Mouse (Mus musculus) forebrain, embryonic 16.5 days (tissue): Measurements from ENCODE around the gene Cox15. TPM values are rescaled to one million over a fixed set of nuclear protein-coding genes. Genes with fewer than 3 reads are reported as not detected.

Experiments used
- ATAC-seq: fragments of 200-750 bp; cut with Nextera tagmentation; 2 replicates; pipeline ENCODE4 v1.8.0; 2017; ENCODE audit warnings: mild to moderate bottlenecking, moderate library complexity
- H3K27ac ChIP-seq: fragments of 300-500 bp; sonication (generic); 2 replicates; pipeline ENCODE4 v1.5.1; 2014; ENCODE audit warnings: low read length, control low read depth
- H3K27me3 ChIP-seq: fragments of 300-500 bp; sonication (generic); replicated peaks from 2 replicates; pipeline ENCODE4 v1.6.1; 2014; ENCODE audit warnings: low read length; ENCODE audit not compliant: control insufficient read depth, insufficient read depth
- H3K36me3 ChIP-seq: fragments of 300-500 bp; sonication (generic); 2 replicates; pipeline ENCODE4 v1.6.1; 2014; ENCODE audit not compliant: control insufficient read depth, insufficient read depth
- H3K4me1 ChIP-seq: fragments of 300-500 bp; sonication (generic); replicated peaks from 2 replicates; pipeline ENCODE4 v1.6.1; 2014; ENCODE audit warnings: low read length; ENCODE audit not compliant: control insufficient read depth, insufficient read depth
- H3K4me2 ChIP-seq: fragments of 300-500 bp; sonication (generic); 2 replicates; pipeline ENCODE4 v1.6.1; 2014; ENCODE audit warnings: mild to moderate bottlenecking, low read length, control low read depth
- H3K4me3 ChIP-seq: fragments of 300-500 bp; sonication (generic); replicated peaks from 2 replicates; pipeline ENCODE4 v1.5.1; 2014; ENCODE audit warnings: mild to moderate bottlenecking, low read length, control low read depth
- H3K9ac ChIP-seq: fragments of 300-500 bp; sonication (generic); replicated peaks from 2 replicates; pipeline ENCODE4 v1.6.1; 2014; ENCODE audit warnings: low read depth, low read length, control low read depth
- H3K9me3 ChIP-seq: fragments of 300-500 bp; sonication (generic); 2 replicates; pipeline ENCODE4 v1.6.1; 2016; ENCODE audit warnings: low read length; ENCODE audit not compliant: control insufficient read depth
- WGBS: fragments of 180-500 bp; shearing (Covaris S2); extraction: QIAGEN DNeasy Blood & Tissue Kit; methylation state at CpG from one replicate; pipeline ENCODE4 v1.1.7; 2014; 5-methylcytosine and 5-hydroxymethylcytosine counted together
- polyA plus RNA-seq: library from polyadenylated mRNA; unstranded; fragments of >200 nt; fragmentation: Nextera tagmentation; extraction: Ambion mirVana; gene quantifications from 2 replicates; pipeline ENCODE4 v1.2.1, GENCODE M21; 2015

The Cox15 gene
- 10.4 and 11.8 TPM in 2 replicates for polyA plus RNA-seq

DNA sequence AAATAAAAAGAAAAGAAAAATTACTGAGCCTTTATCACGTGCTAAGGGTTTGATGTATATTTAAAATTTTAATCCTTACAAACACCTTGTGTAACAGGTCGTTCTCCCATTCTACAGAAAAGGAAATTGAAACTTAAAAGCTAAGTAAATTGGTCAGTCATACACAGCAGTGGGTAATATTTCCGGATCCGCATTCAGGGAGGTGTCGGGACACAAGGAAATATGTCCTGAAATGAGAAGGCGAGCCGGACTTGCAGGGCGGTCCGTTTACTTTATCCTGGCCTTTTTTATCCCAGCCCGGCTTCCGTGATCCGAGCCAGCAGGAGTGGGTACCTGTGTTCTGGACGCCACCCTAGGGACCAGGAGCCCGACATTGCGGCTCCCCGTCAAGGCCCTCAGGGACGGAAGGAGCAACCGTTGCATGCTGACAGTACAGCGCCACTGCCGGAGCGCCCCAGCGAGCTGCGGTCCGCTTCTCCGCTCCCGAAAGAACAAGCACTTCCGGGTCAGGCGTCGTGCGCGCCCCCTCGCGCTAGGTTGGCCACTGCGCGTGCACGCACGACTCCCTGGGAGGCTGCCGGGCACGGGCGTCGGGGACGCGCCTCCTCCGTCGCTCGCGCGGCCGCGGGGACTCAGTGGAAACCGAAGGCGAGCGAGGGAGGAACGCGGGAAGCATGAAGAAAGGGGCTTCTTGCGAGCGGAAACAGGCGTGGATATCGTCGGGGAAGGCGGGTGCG lies at the start of gene Cox15, which contains the start of gene Cutc:
Gene Cox15 (minus strand): TSS at position 512 of the 737 bp plus-strand sequence.
Gene Cutc (plus strand): TSS at position 508 of the 737 bp plus-strand sequence.
- WGBS, result under 1% methylated on average over 62 of the region's 62 CpGs
- H3K4me1 ChIP-seq, result peaks cover 4% of the 10 kb centered on the region
- H3K36me3 ChIP-seq, result peaks cover 12% of the 10 kb centered on the region
- peak within 1 kb of the TSS; percentile 96 for H3K27ac ChIP-seq
- peak; percentile 94 for ATAC-seq
- H3K9me3 ChIP-seq, result no peaks in the 10 kb centered on the region
- peak within 1 kb of the TSS; percentile 82 for H3K9ac ChIP-seq
- H3K4me3 ChIP-seq, result peak within 1 kb of the TSS; percentile 81
- peak within 1 kb of the TSS; percentile 75 for H3K4me2 ChIP-seq
- no peaks in the 10 kb centered on the region for H3K27me3 ChIP-seq

DNA sequence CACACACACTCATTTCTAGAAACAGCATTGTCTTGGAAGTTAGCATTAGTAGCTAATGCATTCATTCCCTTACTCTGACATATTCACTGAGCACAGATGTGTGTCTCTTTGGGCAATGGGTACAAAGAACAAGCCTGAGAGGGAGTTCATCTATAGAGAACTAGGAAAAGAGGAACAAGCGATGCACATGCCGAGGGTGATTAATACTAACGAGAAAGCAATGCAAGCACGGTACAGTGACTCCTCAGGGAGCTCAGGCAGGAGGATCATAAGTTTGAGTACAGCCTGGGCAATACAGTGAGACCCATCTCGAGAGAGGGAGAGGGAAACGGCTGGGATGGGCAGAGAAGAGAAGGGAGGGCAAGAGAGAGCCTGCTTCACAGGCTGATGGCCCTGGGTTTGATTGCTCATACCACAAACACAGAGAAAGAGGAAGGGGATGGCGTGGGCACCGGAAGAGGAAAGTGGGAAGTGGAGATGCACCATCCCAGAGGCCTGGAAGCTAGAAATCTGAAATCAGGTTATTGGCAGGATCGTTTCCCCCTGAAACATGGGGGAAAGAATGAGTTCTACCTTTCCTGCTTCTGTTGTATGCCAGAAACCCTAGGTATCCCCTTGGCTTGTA lies 48.7 kb upstream of the Cox15 start:
- no peak for ATAC-seq
- Histone ChIP-seq H3K36me3 (no peaks in the 10 kb centered on the region), H3K27ac (no peak overlapping the region), H3K4me1 (no peaks in the 10 kb centered on the region), H3K4me2 (no peak overlapping the region), H3K27me3 (no peaks in the 10 kb centered on the region), H3K9ac (no peak overlapping the region), H3K9me3 (no peaks in the 10 kb centered on the region), H3K4me3 (no peak overlapping the region)
- WGBS, result 74% methylated on average over 9 of the region's 9 CpGs

DNA sequence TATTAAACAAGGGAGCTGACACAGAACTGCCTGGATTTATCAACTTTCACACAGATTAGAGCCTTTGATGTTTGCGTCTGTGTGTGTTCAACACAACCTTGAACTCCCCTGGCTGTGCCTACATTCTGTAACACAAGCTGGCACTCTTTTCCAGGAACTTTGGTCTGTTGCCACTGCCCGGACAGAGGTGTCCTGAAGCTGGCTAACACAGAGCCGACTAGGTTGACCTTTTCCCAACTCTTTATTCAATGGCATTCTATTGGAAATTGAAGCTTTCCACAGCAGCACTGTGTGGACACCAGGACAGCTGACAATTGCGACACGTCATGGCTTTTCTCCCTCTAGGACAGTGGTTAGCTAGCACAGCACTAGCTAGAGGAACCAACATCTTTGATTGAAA lies 44.4 kb upstream of the Cox15 start:
- H3K27me3 ChIP-seq, result no peaks in the 10 kb centered on the region
- H3K27ac ChIP-seq, result no peak overlapping the region
- H3K4me2 ChIP-seq, result no peak overlapping the region
- H3K4me3 ChIP-seq, result no peak overlapping the region
- no peak overlapping the region for H3K9ac ChIP-seq
- H3K4me1 ChIP-seq, result no peaks in the 10 kb centered on the region
- ATAC-seq, result no peak
- WGBS, result 82% methylated on average over 5 of the region's 5 CpGs
- H3K36me3 ChIP-seq, result no peaks in the 10 kb centered on the region
- no peaks in the 10 kb centered on the region for H3K9me3 ChIP-seq

DNA sequence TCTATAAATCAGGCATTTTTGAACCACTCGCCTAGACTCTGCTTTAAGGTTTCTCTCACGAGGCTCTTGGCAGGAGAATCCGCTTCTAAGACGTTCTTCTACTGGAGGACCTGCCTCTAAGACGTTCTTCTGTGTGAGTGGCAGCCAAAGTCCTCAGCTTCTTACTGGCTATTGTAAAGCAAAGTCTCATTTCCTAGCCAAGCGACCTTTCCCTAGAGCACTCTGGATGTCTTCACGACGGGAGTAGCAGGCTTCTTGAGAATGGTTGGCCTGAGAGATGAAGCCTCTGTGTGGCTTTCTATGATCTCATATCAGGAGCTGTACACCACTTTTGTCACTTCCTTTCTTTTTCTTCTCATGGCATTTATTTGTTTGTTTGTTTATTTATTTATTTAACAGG lies 42.7 kb upstream of the Cox15 start:
- no peaks in the 10 kb centered on the region for H3K4me1 ChIP-seq
- ATAC-seq, result no peak
- WGBS, result 79% methylated on average over 8 of the region's 8 CpGs
- H3K4me3 ChIP-seq, result no peak overlapping the region
- no peak overlapping the region for H3K27ac ChIP-seq
- H3K4me2 ChIP-seq, result no peak overlapping the region
- H3K9ac ChIP-seq, result no peak overlapping the region
- no peaks in the 10 kb centered on the region for H3K27me3 ChIP-seq
- H3K9me3 ChIP-seq, result no peaks in the 10 kb centered on the region
- no peaks in the 10 kb centered on the region for H3K36me3 ChIP-seq

DNA sequence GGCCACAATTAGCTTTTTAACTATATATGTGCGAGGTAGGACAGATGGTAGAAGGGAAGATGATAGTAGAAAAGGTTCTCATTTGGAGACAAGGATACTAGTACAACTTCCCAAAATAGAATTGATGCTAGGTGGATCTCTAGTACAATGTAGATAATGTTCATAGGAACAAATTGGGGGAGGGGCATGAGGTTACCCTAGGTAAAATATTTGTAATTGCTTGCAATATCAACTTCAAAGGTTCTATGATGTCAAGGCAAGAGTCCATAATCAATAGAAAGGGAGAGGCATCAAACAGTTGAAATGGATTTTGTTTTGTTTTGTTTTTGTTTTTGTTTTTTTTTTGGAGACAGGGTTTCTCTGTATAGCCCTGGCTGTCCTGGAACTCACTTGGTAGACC lies 41.2 kb upstream of the Cox15 start:
- Histone ChIP-seq H3K4me1 (no peaks in the 10 kb centered on the region), H3K4me3 (no peak overlapping the region), H3K4me2 (no peak overlapping the region), H3K36me3 (no peaks in the 10 kb centered on the region), H3K27ac (no peak overlapping the region), H3K27me3 (no peaks in the 10 kb centered on the region), H3K9ac (no peak overlapping the region), H3K9me3 (no peaks in the 10 kb centered on the region)
- 98% methylated on average over 1 of the region's 1 CpGs for WGBS
- ATAC-seq, result no peak

DNA sequence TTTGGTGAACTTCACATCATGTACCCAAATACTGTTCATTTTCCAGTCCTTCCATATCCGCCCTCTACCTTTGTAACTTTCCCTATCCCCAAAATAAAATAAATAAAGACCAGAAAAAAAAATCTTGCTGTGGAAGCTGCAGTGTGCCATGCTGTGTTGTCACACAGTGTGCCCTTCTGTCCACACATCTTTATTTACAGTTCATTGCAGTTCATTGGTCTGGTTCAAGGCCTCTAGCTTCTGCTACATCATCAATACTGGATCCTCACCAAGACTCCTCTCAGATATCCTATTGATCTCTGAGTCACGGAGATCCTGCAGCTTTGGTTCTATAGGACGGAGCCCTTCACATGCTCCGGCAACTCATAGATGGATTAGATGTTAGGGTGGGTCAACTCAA lies 39.7 kb upstream of the Cox15 start:
- H3K27ac ChIP-seq, result no peak overlapping the region
- no peak overlapping the region for H3K4me2 ChIP-seq
- H3K4me1 ChIP-seq, result no peaks in the 10 kb centered on the region
- no peaks in the 10 kb centered on the region for H3K9me3 ChIP-seq
- H3K36me3 ChIP-seq, result no peaks in the 10 kb centered on the region
- no peak overlapping the region for H3K4me3 ChIP-seq
- no peak for ATAC-seq
- no peaks in the 10 kb centered on the region for H3K27me3 ChIP-seq
- 97% methylated on average over 4 of the region's 4 CpGs for WGBS
- no peak overlapping the region for H3K9ac ChIP-seq

DNA sequence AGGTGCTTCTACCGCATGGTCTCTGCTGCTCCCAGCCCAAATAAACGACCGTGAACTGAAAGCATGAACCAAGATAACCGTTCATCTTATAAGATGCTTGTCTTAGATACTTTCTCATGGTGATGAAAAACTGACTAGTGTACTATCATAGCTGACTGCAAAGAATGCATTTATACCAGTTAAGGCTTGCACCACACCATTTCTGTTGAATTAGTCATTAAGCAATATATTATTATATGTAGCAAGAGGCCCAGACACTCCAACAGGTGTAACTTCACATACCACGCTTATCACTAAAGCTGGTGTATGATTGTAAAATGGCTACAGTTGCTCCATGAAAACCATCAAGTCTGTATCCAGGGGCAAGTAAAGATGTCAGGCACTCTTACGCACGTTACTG lies 37.0 kb upstream of the Cox15 start:
- Histone ChIP-seq H3K4me2 (no peak overlapping the region), H3K27me3 (no peaks in the 10 kb centered on the region), H3K9ac (no peak overlapping the region), H3K4me1 (no peaks in the 10 kb centered on the region), H3K36me3 (no peaks in the 10 kb centered on the region), H3K27ac (no peak overlapping the region), H3K9me3 (no peaks in the 10 kb centered on the region), H3K4me3 (no peak overlapping the region)
- WGBS, result 93% methylated on average over 7 of the region's 7 CpGs
- no peak for ATAC-seq

DNA sequence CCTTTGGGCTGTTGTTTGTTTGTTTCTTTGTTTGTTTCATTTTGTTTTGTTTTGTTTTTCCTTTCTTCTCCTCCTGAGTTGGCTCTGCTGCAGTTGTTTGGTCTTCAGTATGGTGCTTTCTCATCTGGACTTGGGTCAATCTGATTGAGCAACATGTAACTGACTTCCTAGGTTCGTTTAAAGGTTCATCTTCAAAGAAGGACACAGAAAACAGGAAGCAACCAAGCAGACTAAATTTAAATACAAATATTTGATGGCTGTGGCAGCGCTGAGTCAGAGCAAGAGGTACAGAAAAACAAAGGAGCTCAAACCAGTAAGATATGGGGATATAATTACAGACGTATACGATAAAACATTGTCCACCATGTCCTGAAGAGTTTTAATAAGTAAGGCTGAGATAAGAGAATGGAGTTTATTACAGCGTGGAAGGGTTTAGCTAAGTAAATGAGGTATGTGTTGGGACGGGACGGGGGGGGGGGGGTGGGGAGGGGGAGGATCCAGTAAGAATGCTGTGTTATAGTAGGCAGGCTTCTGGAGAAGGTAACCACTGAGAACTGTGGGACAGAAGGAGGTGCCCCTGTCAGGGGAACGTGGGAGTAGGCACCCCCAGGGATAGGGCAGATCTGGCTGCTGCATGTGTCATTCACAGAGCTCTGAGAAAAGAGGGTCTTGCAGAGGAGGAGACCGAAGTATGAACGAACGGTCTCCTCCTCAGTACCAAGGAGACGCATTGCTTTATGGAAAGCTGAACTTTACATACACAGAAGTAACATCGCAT lies 33.6 kb upstream of the Cox15 start:
- no peaks in the 10 kb centered on the region for H3K36me3 ChIP-seq
- H3K9me3 ChIP-seq, result no peaks in the 10 kb centered on the region
- ATAC-seq, result no peak
- H3K4me2 ChIP-seq, result no peak overlapping the region
- no peaks in the 10 kb centered on the region for H3K4me1 ChIP-seq
- H3K27me3 ChIP-seq, result no peaks in the 10 kb centered on the region
- no peak overlapping the region for H3K27ac ChIP-seq
- whole genome bisulfite sequencing, result 87% methylated on average over 13 of the region's 13 CpGs
- no peak overlapping the region for H3K9ac ChIP-seq
- no peak overlapping the region for H3K4me3 ChIP-seq

DNA sequence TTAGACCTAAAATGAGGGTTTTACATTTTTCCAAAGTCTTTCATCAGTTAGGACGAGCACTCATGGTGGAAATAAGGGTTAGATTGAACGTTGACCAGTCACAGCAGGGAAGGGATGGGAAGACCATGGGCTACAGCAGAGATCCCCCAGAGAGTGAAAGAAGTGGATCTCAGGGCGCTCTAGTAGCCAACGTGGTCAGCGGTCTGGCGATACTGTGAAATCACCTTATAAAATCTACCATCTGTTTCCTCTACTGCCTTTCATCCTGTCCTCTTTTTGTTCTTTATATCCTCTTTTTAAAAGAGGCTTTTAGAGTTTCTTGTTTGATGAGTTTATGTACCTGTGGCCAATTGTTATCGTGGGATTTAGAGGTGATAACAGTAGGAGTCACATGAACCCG lies 32.0 kb upstream of the Cox15 start:
- Histone ChIP-seq H3K9me3 (no peaks in the 10 kb centered on the region), H3K9ac (no peak overlapping the region), H3K27ac (no peak overlapping the region), H3K36me3 (no peaks in the 10 kb centered on the region), H3K4me1 (no peaks in the 10 kb centered on the region), H3K4me3 (no peak overlapping the region), H3K4me2 (no peak overlapping the region), H3K27me3 (no peaks in the 10 kb centered on the region)
- 81% methylated on average over 8 of the region's 8 CpGs for WGBS
- no peak for ATAC-seq
